Mouse (Mus musculus) left cerebral cortex, adult 8-10 months (tissue): ENCODE measurements around the gene Spop. TPM values are rescaled to one million over a fixed set of nuclear protein-coding genes. Genes with fewer than 3 reads are reported as not detected.

ENCODE experiments used
- DNase-seq, 2 experiments: peaks; one replicate each; pipeline ENCODE4 v3.0.0; 2022; ENCODE audit warnings: low spot score in 2 of 2
- total RNA-seq, 4 experiments: library from RNA; stranded (reverse); gene quantifications; 2 replicates each; pipeline ENCODE4 v1.2.4; 2022

Spop gene
- total RNA-seq, 4 experiments from 2014 or later = 160 to 203 (median 178) TPM

DNA sequence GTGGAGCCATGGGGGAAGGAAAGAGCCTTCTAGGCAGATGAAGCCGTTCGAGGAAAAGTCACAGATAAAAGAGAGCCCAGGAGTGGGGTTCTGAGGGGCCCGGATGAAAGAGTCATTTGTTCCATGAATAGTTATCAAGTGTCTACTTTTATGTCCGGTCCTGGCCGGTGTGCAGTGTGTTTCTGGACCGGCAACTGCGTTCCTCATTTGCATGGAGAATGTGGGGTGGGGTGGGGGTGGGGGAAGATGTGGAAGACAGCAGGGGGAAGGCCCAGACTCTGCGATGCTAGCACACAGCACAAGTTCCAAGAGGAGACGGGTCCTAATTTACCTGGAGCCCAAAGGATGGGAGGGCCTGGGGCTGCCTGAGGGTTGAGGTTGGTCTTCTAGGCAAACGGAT, 105.4 kb downstream of the Spop start:
- no peak for DNase-seq

DNA sequence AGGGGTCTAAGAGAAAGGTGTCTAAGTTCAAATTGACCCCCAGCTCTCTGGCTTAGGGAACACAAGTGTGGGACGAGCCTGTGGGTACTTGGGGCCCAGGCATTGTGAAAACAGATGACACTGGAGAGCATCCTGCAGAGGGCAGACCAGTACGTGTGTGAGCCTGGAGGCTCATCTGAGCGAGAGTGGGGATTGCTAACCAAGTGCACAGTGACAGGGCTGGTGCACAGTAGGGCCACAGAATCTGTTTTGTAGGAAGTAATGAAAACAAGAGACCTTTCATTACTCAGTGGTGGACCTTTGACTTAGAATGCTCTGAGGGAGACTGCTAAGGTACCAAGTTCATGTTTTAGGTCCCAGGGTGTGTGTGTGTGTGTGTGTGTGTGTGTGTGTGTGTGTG, 106.1 kb downstream of the Spop start:
- no peak for DNase-seq

GRCm38 (mm10) chr11:95520456-95521072, 106.7 kb downstream of the Spop start:
- peak; percentile 66 to 81 for DNase-seq

DNA sequence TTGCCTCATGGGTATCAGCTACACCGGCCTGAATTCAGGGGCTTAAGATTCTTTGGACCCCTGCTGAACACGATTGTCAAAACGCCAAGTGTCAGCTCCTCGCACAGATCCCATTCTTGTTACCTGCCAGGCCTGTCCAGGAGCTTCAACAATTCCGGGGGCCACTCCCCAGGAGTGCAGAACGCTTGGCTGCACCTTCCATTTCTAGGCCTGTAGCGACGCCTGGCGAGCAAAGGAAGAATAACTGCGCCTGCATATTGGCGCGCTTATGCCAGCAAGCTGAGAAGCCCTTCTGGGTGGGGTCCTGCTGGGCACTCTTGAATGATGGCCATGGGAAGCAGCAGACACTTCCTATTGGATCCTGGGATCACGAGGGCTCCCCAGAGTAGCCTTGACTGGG, 107.7 kb downstream of the Spop start:
- peak in 1 of 2 experiments; percentile 68 for DNase-seq

- no peak for DNase-seq
These were observed 113.4 kb downstream of the Spop start for GRCm38 (mm10) chr11:95527307-95527706.

- no peak for DNase-seq
These were observed 114.4 kb downstream of the Spop start for GRCm38 (mm10) chr11:95528231-95528630.

- no peak for DNase-seq
These were observed 118.6 kb downstream of the Spop start for GRCm38 (mm10) chr11:95532353-95533072.

GRCm38 (mm10) chr11:95533484-95534160, 119.7 kb downstream of the Spop start:
- DNase-seq = peak in 1 of 2 experiments; percentile 82

DNA sequence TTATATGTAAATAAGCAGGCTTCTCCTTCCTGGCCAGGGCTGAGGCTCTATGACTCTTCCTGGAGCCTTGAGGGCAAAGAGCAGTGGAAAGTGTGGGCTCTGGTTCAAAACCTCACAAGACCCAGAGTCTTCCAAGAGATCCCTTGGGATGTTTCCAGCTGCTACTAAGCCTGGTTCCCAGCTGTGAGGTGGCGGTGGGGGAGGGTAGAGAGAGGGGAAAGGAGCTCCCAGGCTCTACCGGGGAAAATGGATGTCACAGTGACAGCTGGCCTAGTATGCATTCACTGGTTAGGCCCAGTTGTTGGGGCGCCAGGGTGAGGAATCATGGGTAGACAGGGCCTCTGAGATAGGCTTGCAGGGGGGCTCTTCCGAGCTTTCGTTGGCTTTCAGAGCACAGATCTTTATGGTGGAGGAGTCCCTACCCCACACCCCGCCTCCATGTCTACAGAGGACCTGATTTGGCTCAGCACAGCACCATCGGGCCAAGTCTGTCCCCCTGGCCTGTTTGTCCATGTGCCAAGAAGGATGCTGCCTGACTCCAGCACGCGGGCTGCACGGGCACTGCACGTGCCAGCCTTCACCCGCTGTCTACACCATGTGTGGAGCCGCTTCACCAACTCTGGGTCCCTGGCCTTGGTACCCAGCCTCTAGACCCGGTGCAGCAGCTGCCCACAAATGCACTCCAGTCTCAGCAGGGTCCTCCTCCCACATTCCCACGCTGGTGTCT, 124.7 kb downstream of the Spop start:
- no peak for DNase-seq

- no peak for DNase-seq
These were observed 126.9 kb downstream of the Spop start for GRCm38 (mm10) chr11:95540637-95541385.

Other genes with a start within 250 kb of the Spop start
- gene Tac4, start 152.6 kb upstream of the Spop start, total RNA-seq = not detected
- gene Kat7, start 103.8 kb upstream of the Spop start, total RNA-seq = 100 to 1,000 TPM in 1 of 4 experiments, 10 to 100 TPM in 3; 72.6 to 100 (median 82.6) TPM
- 1 to 10 TPM; 5.6 to 9.0 (median 6.2) TPM for gene Fam117a, start 77.1 kb upstream of the Spop start, total RNA-seq
- gene Slc35b1, start 29.4 kb upstream of the Spop start, total RNA-seq = 10 to 100 TPM; 59.8 to 61.4 (median 60.7) TPM
- gene Nxph3, start 100.5 kb downstream of the Spop start, total RNA-seq = 10 to 100 TPM; 26.5 to 33.0 (median 32.3) TPM
- gene Ngfr, start 173.7 kb downstream of the Spop start, total RNA-seq = 1 to 10 TPM; 2.5 to 4.9 (median 4.1) TPM